Mouse (Mus musculus) liver, adult 2 months (tissue): Measurements from ENCODE around the gene Doc2g.

Experiments
- CTCF ChIP-seq: fragments of 200-500 bp; IDR thresholded peaks from 2 replicates; pipeline ENCODE4 v1.5.1; 2011; ENCODE audit warnings: low read depth, low read length, control low read depth
- POLR2A ChIP-seq: fragments of 200-500 bp; IDR thresholded peaks from 2 replicates; pipeline ENCODE4 v1.6.1; 2011; ENCODE audit warnings: low read length, control low read depth; ENCODE audit not compliant: insufficient read depth; ENCODE audit errors: extremely low read depth

DNA sequence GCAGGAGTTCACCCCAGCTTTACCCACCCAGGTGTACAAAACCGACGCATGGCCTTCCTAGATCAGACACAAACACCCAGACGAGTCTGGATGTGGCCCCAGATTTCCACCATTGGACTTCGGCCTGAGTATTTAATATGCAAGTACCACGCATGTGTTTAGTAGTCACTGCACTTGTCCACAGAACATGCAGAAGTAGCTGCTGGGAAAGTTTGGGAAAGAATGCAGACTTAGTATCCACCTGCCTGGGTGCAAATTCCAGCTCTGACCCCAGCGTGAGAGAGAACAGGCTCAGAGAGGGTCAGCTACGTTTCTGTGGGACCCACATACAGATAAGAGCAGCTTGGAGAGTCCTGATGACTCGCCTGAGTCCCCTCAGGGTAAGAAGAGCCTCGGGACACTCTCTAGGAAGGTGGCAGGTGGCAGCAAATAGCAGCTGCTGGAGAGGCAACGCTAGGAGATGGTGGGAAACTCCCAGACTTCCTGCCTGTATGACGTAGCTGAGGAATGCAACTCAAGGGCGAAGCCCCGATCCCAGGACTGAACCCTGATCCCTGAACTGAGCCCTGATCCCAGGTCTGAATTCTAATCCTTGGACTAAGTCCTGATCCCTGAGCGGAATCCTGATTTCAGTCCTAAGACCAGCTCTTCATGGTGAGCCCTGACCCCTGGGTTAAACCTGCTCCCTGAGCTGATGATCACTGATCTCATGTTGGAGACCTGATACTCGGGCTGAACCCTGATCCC is 53.0 kb downstream of the Doc2g start:
- TF ChIP-seq CTCF (no peak), POLR2A (no peak)
